In genomic region chr1:158739132-158739919, GRCm38 (mm10) we compare ENCODE assay signal across 13 mouse cellular contexts.
A peak's percentile ranks its signal among the peaks of the same experiment; 100 is the strongest.
DNase-seq lines count a peak whose midpoint lies in the region; ATAC-seq and TF ChIP-seq lines count a peak whose summit lies in the region.
"Had no signal": no experiment of that assay in that cellular context is flagged by ENCODE, and none has a peak within 500 bp of the region (broad histone marks: within the 10 kb centered on the region; RNA-seq: fewer than 3 reads in every experiment).

No protein-coding gene starts in this region.

- no peaks in the 10 kb centered on the region for H3K4me1 ChIP-seq in forebrain, postnatal 0 days (ENCODE audit: insufficient read depth)

- H3K4me3 ChIP-seq in forebrain, postnatal 0 days (ENCODE audit: low read depth, low read length): no peak overlapping the region
- H3K4me3 ChIP-seq: embryonic facial prominence, embryonic 13.5 days had no signal

- no peak for TF ChIP-seq CTCF in forebrain, postnatal 0 days (IDR thresholded peaks at IDR 0.05; ENCODE audit: low read depth)

- ATAC-seq in forebrain, postnatal 0 days: peak; percentile 79
- no peak for ATAC-seq in granulocyte monocyte progenitor cell, adult 5-6 weeks (replicated peaks; ENCODE audit: poor library complexity, severe bottlenecking)
- ATAC-seq: hindbrain, embryonic 16.5 days had no signal

- H3K9me3 ChIP-seq in forebrain, postnatal 0 days (ENCODE audit: low read length): no peaks in the 10 kb centered on the region
- H3K9me3 ChIP-seq: embryonic facial prominence, embryonic 13.5 days had no signal

- H3K27ac ChIP-seq in forebrain, postnatal 0 days (ENCODE audit: low read depth, low read length): peak overlapping the region; percentile 54
- H3K27ac ChIP-seq: embryonic facial prominence, embryonic 13.5 days; liver, embryonic 14.5 days had no signal

- H3K4me2 ChIP-seq in forebrain, postnatal 0 days (ENCODE audit: low read depth): no peak overlapping the region
- H3K4me2 ChIP-seq: embryonic facial prominence, embryonic 13.5 days had no signal

- WGBS in forebrain, postnatal 0 days: 14% methylated on average over 5 of the region's 5 CpGs

- H3K36me3 ChIP-seq in forebrain, postnatal 0 days (ENCODE audit: insufficient read depth): no peaks in the 10 kb centered on the region
- H3K36me3 ChIP-seq: embryonic facial prominence, embryonic 13.5 days; G1E had no signal

- H3K9ac ChIP-seq in forebrain, postnatal 0 days: no peak overlapping the region
- H3K9ac ChIP-seq: embryonic facial prominence, embryonic 13.5 days; liver, embryonic 14.5 days had no signal

- H3K27me3 ChIP-seq in forebrain, postnatal 0 days (ENCODE audit: insufficient read depth, low read length): no peaks in the 10 kb centered on the region
- H3K27me3 ChIP-seq: embryonic facial prominence, embryonic 13.5 days had no signal

- DNase-seq in embryo, embryonic 9.5 days (ENCODE audit: extremely low spot score): peak; percentile 6
- no peak for DNase-seq in embryo, embryonic 10 days (ENCODE audit: low spot score)
- DNase-seq in kidney, postnatal 14 days: peak; percentile 6
- no peak for DNase-seq in kidney, adult 8-10 months
- DNase-seq in NIH3T3 (ENCODE audit: low read depth): peak; percentile 75
- DNase-seq in forebrain, postnatal 0 days: peak; percentile 58
- no peak for DNase-seq in Muller cell, postnatal 12 days (ENCODE audit: inconsistent ontology term)
- DNase-seq: cerebellum, adult 2 months had no signal

Comparison
In these comparisons a context has a peak if more than half of its experiments do, and no peak if none do; other contexts are left out.
1. DNase-seq: peak in embryo, embryonic 9.5 days (single experiment), kidney, postnatal 14 days (single experiment), NIH3T3 (single experiment) and forebrain, postnatal 0 days (single experiment); none in embryo, embryonic 10 days (single experiment), kidney, adult 8-10 months (0 of 2) and Muller cell, postnatal 12 days (single experiment).